Mouse (Mus musculus): ENCODE measurements around the gene Pcbp2.

Pcbp2 gene

GRCm38 (mm10) chr15:102507561-102507960 is 37.2 kb downstream of the Pcbp2 start:
- DNase-seq, result no peak

DNA sequence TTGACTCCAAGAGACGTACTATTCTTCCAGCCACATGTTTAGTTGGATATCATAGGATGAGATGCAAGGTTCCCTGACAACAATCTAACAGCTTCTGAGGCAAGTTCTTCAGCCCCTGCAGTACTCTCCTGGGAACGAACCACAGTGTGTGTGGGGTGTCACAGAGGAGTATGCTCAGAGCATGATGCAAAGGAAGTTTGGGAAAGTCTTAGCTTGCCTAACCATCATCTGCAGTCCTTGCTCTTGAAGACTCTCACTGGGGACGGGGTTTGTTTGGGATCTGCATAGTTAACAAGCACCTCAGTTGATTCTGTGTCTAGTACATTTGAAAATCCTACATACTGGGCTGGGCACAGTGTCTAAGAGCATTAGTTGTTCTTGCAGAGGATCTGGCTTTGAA is 38.0 kb downstream of the Pcbp2 start:
- no peak for DNase-seq

GRCm38 (mm10) chr15:102510110-102510509 is 39.8 kb downstream of the Pcbp2 start:
- DNase-seq, result peak; percentile 44 to 54

- peak; percentile 94 to 96 for DNase-seq
Measured at GRCm38 (mm10) chr15:102510590-102511284, 40.4 kb downstream of the Pcbp2 start.

- peak; percentile 65 to 66 for DNase-seq
Measured at GRCm38 (mm10) chr15:102511285-102511833, 41.0 kb downstream of the Pcbp2 start.

GRCm38 (mm10) chr15:102512010-102512409 is 41.7 kb downstream of the Pcbp2 start:
- DNase-seq, result peak in 1 of 2 experiments; percentile 49

GRCm38 (mm10) chr15:102512471-102512870 is 42.1 kb downstream of the Pcbp2 start:
- no peak for DNase-seq

GRCm38 (mm10) chr15:102513004-102513403 is 42.7 kb downstream of the Pcbp2 start:
- no peak for DNase-seq

- no peak for DNase-seq
Measured at GRCm38 (mm10) chr15:102515261-102515660, 44.9 kb downstream of the Pcbp2 start.

DNA sequence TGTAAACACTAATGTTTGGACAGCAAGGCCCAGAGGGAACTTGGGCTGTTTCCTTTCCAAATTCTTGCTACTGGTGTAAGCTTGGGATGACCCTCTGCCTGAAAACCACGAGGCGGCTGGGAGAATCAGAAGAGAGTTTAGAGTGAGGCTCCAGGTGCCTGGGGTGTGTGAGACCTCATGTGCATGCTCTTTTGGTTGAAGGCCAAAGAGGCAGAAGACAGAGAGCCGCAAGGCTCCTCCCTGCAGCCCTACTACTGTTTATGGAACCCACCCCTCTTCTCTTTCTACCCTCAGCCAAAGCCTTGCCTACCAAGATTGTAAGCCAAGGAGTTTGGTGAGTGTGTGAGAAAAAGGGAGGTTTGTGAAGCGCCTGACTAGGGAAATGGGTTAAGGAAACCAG is 45.5 kb downstream of the Pcbp2 start:
- peak; percentile 55 to 66 for DNase-seq

DNA sequence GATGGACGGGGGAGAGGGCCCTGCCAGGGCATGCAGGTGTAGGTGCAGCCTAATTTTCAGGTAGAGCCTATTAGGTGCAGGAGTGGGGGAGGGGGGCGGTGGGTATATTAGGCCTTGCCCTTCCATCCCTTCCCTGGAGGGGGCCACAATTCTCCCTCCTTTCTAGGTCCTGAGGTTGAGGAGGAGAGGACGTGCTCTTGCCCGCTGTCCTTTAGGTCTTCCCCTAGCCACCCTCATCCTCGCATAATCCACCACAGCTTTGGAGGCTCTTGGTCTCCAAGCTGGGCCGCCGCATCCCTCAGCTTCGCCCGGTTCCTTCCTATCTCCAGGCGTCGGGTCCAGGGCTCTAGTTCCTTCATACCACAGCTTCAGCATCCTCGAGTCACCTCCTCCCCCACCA is 46.0 kb downstream of the Pcbp2 start:
- DNase-seq, result peak; percentile 86 to 91

GRCm38 (mm10) chr15:102516728-102517404 is 46.5 kb downstream of the Pcbp2 start, which contains the start of gene Map3k12:
TSS of gene Map3k12 (minus strand) at chr15:102517064.
- peak; percentile 93 for DNase-seq

DNA sequence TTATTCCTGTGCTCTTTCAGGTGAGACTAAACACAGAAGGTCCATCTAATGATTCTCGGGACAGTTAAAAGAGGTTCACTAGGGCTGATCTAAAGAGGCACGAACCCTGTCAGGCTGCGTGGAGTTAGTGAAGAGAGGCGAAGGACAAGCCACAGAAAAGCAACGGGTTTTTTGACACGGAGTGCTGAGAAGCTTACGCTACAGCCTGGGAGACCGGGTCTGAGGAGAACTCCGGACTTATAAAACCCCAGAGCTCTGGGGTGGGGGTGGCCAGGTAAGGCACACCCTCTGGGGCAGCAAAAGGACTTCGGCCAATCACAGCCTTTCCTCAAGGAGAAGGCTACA is 47.3 kb downstream of the Pcbp2 start:
- DNase-seq, result no peak

DNA sequence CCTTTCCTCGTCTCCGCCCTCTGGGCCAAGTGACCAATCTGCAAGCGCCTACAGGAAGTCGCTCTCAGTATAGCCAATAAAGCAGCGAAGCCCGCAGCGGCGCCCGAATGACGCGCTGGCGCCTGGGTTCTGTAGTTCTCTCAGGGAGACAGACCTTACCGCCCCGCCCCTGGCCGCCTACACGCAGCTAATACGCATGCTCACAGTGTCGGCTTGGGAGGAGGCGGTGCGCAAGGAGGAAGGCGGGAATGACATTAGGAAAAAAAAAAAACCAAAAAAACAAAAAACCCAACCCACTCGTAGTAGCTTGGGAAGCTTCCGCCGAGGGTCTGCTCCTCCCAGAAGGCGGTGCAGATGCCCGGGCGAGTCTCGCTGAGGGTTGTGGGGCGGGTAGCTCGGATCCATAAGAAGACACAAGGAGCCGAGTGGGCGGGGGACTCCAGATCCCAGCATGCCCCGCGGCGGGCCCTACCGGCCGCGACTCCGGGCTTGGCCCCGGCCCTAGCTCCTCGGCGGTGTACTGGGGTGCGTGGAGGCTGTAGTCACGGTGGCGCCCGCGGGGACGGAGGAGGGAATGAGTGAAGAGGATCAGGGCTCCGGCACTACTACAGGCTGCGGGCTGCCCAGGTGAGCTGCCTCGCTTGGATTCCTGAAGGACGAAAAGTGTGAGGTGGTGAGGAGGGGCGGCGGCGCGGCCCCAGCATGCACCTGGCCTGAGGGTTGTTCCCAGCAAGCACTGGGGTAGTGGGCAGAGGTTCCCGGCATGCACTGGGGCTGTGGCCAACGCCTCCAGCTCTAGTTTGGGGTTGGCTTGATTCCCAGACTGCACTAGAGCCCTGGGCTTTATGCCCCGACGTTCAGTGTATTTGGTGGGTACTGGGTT is 47.9 kb downstream of the Pcbp2 start, which contains the start of gene Tarbp2:
Gene Tarbp2, plus strand, starts transcription at position 217 of the 883 bp plus-strand sequence.
- DNase-seq, result peak; percentile 99 to 100

- no peak for DNase-seq
Measured at GRCm38 (mm10) chr15:102518859-102519201, 48.5 kb downstream of the Pcbp2 start.

- DNase-seq, result peak in 1 of 2 experiments; percentile 51
Measured at GRCm38 (mm10) chr15:102519211-102520141, 49.1 kb downstream of the Pcbp2 start.

GRCm38 (mm10) chr15:102520416-102520815 is 50.1 kb downstream of the Pcbp2 start:
- DNase-seq, result no peak

DNA sequence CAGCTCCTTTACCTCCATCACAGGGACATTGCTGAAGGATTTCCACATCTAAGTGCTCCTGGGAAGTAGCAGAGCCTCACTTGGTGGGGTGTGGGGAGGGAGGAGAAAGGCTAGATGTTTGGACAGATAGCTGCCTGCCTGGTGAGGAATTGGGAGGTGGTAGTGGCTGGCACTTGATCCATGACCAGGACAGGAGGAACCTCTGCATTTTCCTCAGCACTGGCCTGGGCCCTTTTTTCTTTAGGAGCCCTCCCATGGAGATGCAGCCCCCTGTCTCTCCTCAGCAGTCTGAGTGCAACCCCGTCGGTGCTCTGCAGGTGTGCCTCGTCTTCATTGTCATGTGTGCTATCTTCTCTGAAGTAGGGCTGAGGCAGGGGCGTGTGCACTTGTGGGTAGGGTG is 51.1 kb downstream of the Pcbp2 start:
- no peak for DNase-seq

GRCm38 (mm10) chr15:102524892-102525485 is 54.6 kb downstream of the Pcbp2 start, which contains the start of gene Npff:
TSS of gene Npff (minus strand) at chr15:102524942.
- DNase-seq, result peak; percentile 90 to 93

- no peak for DNase-seq
Measured at GRCm38 (mm10) chr15:102526111-102527002, 56.0 kb downstream of the Pcbp2 start.

All from cerebellum, postnatal 10 days (tissue).